Mouse (Mus musculus) heart, postnatal 0 days (tissue): ENCODE measurements around the gene Medag. TPM values are rescaled to one million over a fixed set of nuclear protein-coding genes. Genes with fewer than 3 reads are reported as not detected.

Source experiments
- ATAC-seq: fragments of 200-750 bp; cut with Nextera tagmentation; 2 replicates; pipeline ENCODE4 v1.8.0; 2017; ENCODE audit warnings: low read depth, moderate number of reproducible peaks, moderate library complexity; ENCODE audit not compliant: insufficient read depth
- DNase-seq: peaks from one replicate; pipeline ENCODE4 v3.0.0-alpha.2; 2016; ENCODE audit warnings: low spot score
- H3K27ac ChIP-seq: fragments of 300-500 bp; sonication (generic); 2 replicates; pipeline ENCODE4 v1.5.1; 2014; ENCODE audit warnings: low read depth, mild to moderate bottlenecking
- H3K27me3 ChIP-seq: fragments of 300-500 bp; sonication (generic); 2 replicates; pipeline ENCODE4 v1.6.1; 2014; ENCODE audit warnings: low read length, mixed read lengths; ENCODE audit not compliant: control insufficient read depth, insufficient read depth
- H3K36me3 ChIP-seq: fragments of 300-500 bp; sonication (generic); replicated peaks from 2 replicates; pipeline ENCODE4 v1.6.1; 2014; ENCODE audit warnings: low read length, mixed read lengths; ENCODE audit not compliant: control insufficient read depth, insufficient read depth
- H3K4me1 ChIP-seq: fragments of 300-500 bp; sonication (generic); 2 replicates; pipeline ENCODE4 v1.6.1; 2014; ENCODE audit warnings: antibody characterized with exemption; ENCODE audit not compliant: control insufficient read depth, insufficient read depth
- H3K4me2 ChIP-seq: fragments of 300-500 bp; sonication (generic); 2 replicates; pipeline ENCODE4 v1.6.1; 2014; ENCODE audit warnings: low read depth, mild to moderate bottlenecking, low read length, moderate library complexity
- H3K4me3 ChIP-seq: fragments of 300-500 bp; sonication (generic); 2 replicates; pipeline ENCODE4 v1.5.1; 2014; ENCODE audit warnings: low read depth, low read length
- H3K9ac ChIP-seq: fragments of 300-500 bp; sonication (generic); replicated peaks from 2 replicates; pipeline ENCODE4 v1.6.1; 2014; ENCODE audit warnings: low read depth, low read length, mixed read lengths
- H3K9me3 ChIP-seq: fragments of 300-500 bp; sonication (generic); replicated peaks from 2 replicates; pipeline ENCODE4 v1.6.1; 2016; ENCODE audit warnings: low read length; ENCODE audit not compliant: control insufficient read depth
- CTCF ChIP-seq: IDR thresholded peaks from 2 replicates; pipeline ENCODE4 v1.5.1; 2016; ENCODE audit warnings: antibody characterized with exemption, control low read depth, low read depth
- EP300 ChIP-seq: IDR thresholded peaks from 2 replicates; pipeline ENCODE4 v1.6.1; 2016; ENCODE audit warnings: antibody characterized with exemption, low read depth
- WGBS: fragments of 180-500 bp; shearing (Covaris S2); extraction: QIAGEN DNeasy Blood & Tissue Kit; methylation state at CpG from one replicate; pipeline ENCODE4 v1.1.7; 2014; 5-methylcytosine and 5-hydroxymethylcytosine counted together
- polyA plus RNA-seq: library from polyadenylated mRNA; unstranded; fragments of >200 nt; fragmentation: Nextera tagmentation; extraction: Ambion mirVana; gene quantifications from 2 replicates; pipeline ENCODE4 v1.2.1, GENCODE M21; 2015
- total RNA-seq: library from RNA; depleted of rRNA; stranded (reverse); fragments of >200 nt; gene quantifications from 2 replicates; pipeline ENCODE4 v1.2.3, GENCODE M21; 2014; ENCODE audit warnings: low replicate concordance

The Medag gene
- total and polyA plus RNA-seq, 2 experiments from 2014 or later: 2.0 to 7.7 TPM

- 57% methylated on average over 6 of the region's 6 CpGs for WGBS
- peak overlapping the region; percentile 47; the same call in 1 of the 2 replicates for H3K27ac ChIP-seq
- TF ChIP-seq EP300 (no peak), CTCF (no peak)
- H3K36me3 ChIP-seq: no peaks in the 10 kb centered on the region
- no peak overlapping the region for H3K4me3 ChIP-seq
- ATAC-seq: no peak
- no peaks in the 10 kb centered on the region for H3K9me3 ChIP-seq
- no peaks in the 10 kb centered on the region for H3K27me3 ChIP-seq
- no peak overlapping the region for H3K4me2 ChIP-seq
- H3K4me1 ChIP-seq: peaks cover 5% of the 10 kb centered on the region
- H3K9ac ChIP-seq: no peak overlapping the region
- DNase-seq: no peak
These were observed 19.0 kb upstream of the Medag start for GRCm38 (mm10) chr5:149392420-149392988.

GRCm38 (mm10) chr5:149401446-149401975, 10.0 kb upstream of the Medag start:
- H3K9ac ChIP-seq: no peak overlapping the region

GRCm38 (mm10) chr5:149402029-149402428, 9.5 kb upstream of the Medag start:
- Histone ChIP-seq H3K4me1 (no peaks in the 10 kb centered on the region), H3K9ac (no peak overlapping the region), H3K4me3 (no peak overlapping the region), H3K27ac (no peak overlapping the region), H3K9me3 (0 out of 2 replicates have a peak, but pooled peaks cover 3% of the 10 kb centered on the region), H3K27me3 (no peaks in the 10 kb centered on the region), H3K36me3 (no peaks in the 10 kb centered on the region), H3K4me2 (no peak overlapping the region)
- DNase-seq (no peak), ATAC-seq (no peak)
- no peak for TF ChIP-seq EP300
- TF ChIP-seq CTCF: no peak
- 69% methylated on average over 10 of the region's 10 CpGs for WGBS

More at GRCm38 (mm10) chr5:149401446-149401975, 10.0 kb upstream of the Medag start:
- Histone ChIP-seq H3K4me2 (no peak overlapping the region), H3K27me3 (no peaks in the 10 kb centered on the region), H3K36me3 (no peaks in the 10 kb centered on the region), H3K27ac (no peak overlapping the region), H3K4me3 (no peak overlapping the region), H3K9me3 (0 out of 2 replicates have a peak, but pooled peaks cover 3% of the 10 kb centered on the region), H3K4me1 (no peaks in the 10 kb centered on the region)
- DNase-seq: no peak
- TF ChIP-seq CTCF: no peak
- TF ChIP-seq EP300: no peak
- ATAC-seq: no peak
- 80% methylated on average over 7 of the region's 7 CpGs for WGBS

DNA sequence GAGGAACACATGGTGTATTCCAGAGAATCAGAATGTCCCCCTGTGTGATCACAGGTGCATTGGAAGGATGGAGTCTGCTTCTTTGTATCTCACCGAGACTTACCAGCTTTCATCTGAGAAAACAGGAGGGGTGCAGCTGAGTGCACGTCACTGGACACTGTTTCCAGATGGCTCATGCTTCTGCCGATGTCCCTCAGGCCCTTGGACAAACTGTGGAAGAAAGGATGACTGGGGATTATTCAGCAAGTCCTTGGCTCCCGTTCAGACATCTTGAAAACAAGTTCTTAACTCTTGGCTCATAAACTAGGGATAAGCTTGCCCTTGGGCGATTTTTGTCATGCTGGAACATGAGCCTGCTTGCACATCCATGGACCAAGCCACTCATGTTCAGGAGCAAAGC, 8.2 kb upstream of the Medag start:
- peak; percentile 33; the same call in 1 of the 2 replicates for ATAC-seq
- Histone ChIP-seq H3K27ac (no peak overlapping the region), H3K9ac (no peak overlapping the region), H3K4me3 (no peak overlapping the region), H3K36me3 (no peaks in the 10 kb centered on the region), H3K4me2 (no peak overlapping the region), H3K4me1 (no peaks in the 10 kb centered on the region), H3K27me3 (no peaks in the 10 kb centered on the region), H3K9me3 (0 out of 2 replicates have a peak, but pooled peaks cover 7% of the 10 kb centered on the region)
- no peak for DNase-seq
- 70% methylated on average over 5 of the region's 5 CpGs for WGBS
- TF ChIP-seq CTCF (no peak), EP300 (no peak)

DNA sequence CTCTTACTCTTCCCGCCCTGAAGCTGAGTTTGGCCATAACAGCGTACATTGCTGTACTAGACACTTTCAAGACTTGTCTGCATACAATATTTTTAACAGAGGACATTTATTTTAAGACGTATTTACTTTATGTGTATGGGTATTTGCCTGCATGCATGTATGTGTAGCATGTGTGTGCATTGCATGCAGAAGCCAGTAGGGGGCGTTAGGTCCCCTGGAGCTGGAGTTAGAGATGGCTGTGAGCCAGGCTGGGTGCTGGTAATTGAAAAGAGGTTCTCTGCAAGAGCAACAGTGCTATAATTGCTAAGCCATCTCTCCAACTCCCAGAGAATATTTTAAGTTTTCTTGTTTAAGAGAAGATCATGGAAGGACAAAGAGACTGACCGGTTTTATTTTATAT, 6.8 kb upstream of the Medag start:
- 72% methylated on average over 5 of the region's 5 CpGs for WGBS
- ATAC-seq (no peak), DNase-seq (no peak)
- no peak overlapping the region for H3K4me2 ChIP-seq
- H3K36me3 ChIP-seq: no peaks in the 10 kb centered on the region
- TF ChIP-seq CTCF: no peak
- no peak for TF ChIP-seq EP300
- H3K4me1 ChIP-seq: no peaks in the 10 kb centered on the region
- no peak overlapping the region for H3K4me3 ChIP-seq
- 0 out of 2 replicates have a peak, but pooled peaks cover 7% of the 10 kb centered on the region for H3K9me3 ChIP-seq
- H3K9ac ChIP-seq: no peak overlapping the region
- H3K27me3 ChIP-seq: no peaks in the 10 kb centered on the region
- H3K27ac ChIP-seq: no peak overlapping the region
